Mouse (Mus musculus) skeletal muscle tissue, postnatal 0 days (tissue): Measurements from ENCODE around the gene Zfp994. TPM values are rescaled to one million over a fixed set of nuclear protein-coding genes. Genes with fewer than 3 reads are reported as not detected.

Experiments
- polyA plus RNA-seq: library from polyadenylated mRNA; unstranded; fragments of >200 nt; fragmentation: Nextera tagmentation; extraction: Ambion mirVana; gene quantifications from 2 replicates; pipeline ENCODE4 v1.2.1, GENCODE M21; 2015

Zfp994 gene
- 1.2 and 1.4 TPM in 2 replicates for polyA plus RNA-seq

GRCm38 (mm10) chr17:22225422-22226012 is at the start of gene Zfp994:
Gene Zfp994 (minus strand): TSS chr17:22225616.

GRCm38 (mm10) chr17:22165722-22166294 is 59.6 kb downstream of the Zfp994 start, which contains the start of gene Zfp947:
Gene Zfp947 (minus strand): TSS chr17:22166190.

Other genes starting within 250 kb of the Zfp994 start
- gene Zfp947, start 59.4 kb downstream of the Zfp994 start, polyA plus RNA-seq, result 0.95 and 1.4 TPM in 2 replicates
- 5.4 and 5.7 TPM in 2 replicates for gene CT030661.1, start 89.2 kb upstream of the Zfp994 start, polyA plus RNA-seq
- gene Zfp944, start 135.8 kb upstream of the Zfp994 start, polyA plus RNA-seq, result 6.8 TPM in 2 replicates
- gene Zfp758, start 135.8 kb upstream of the Zfp994 start, polyA plus RNA-seq, result 6.6 and 7.4 TPM in 2 replicates
- 4.7 and 4.8 TPM in 2 replicates for gene Zfp946, start 198.6 kb upstream of the Zfp994 start, polyA plus RNA-seq